Mouse (Mus musculus): ENCODE measurements around the gene Polr1e. TPM values are rescaled to one million over a fixed set of nuclear protein-coding genes. Genes with fewer than 3 reads are reported as not detected.

The Polr1e gene
- 25.1 to 32.3 TPM (median 28.2 TPM) in 4 replicates for total RNA-seq (2023)

DNA sequence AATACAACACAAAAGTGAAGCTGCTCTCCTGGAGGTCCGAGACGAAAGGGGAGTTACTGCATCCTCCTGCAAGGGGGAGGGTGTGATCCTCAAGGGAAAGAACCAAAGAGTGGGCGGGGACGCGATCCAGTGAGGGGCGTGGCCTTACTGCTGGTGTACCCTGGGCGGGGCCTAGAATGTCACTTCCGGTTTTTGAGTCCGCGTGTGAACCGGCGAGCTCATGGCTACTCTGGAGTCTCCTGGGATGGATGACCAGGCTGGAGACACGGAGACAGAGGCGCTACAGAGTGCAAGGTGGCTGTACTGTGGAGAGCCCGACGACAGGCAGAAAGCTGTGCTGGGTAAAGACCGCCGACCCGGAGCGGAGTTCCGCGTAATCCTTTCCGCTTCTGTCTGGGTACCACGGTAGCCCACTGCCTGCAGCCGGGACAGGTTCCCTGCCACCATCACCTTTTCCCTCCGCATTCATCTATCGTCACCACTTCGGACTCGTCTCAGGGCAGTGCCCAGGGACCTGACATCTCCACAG, at the start of gene Polr1e:
Gene Polr1e, plus strand, starts transcription at position 132 of the 529 bp plus-strand sequence.

GRCm38 (mm10) chr4:44981280-44981973, 37.0 kb upstream of the Polr1e start, which contains the start of gene Grhpr:
Gene Grhpr (plus strand): TSS chr4:44981395.

DNA sequence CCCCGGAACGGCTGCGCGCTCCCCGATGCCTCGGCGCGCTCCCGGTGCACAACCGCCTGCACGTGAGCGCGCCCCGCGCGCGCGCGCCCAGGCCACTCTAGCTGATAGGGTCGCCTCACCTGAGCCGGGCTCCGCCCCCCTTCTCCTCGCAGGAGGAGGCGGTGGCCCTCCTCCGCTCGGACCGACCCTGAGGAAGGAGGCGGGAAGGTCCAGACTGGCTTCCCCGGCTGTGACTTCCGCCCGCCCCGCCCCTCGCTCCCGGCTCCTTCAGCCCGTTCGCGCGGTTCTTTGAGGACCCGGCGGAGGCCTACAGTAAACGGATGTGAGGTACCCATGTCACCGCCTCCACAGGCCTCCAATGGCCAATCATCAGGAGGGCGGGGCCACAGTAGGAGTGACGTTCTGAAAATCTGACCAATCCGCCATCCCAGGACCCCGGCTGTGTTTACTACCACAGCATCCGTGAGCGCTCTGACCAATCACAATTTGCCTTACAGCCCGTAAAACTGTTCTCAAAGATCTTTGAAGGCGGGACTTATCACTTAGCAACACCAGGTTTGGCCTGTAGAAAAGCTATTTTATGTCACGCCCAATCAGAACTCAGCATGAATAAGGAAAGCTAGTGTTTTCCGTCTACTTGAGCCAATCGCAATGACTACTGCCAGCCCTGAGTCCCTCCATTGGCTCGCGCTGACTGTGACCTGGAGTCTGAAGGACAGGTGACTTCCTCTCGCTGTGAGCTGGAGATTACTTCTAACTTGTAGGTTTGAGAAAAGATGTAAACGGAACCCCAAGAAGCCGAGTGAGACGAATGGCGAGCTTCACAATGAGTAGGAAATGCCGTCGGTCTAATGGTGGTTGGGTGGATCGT, 6.0 kb upstream of the Polr1e start, which contains the start of gene Zbtb5:
Gene Zbtb5, minus strand, starts transcription at position 308 of the 871 bp plus-strand sequence.

GRCm38 (mm10) chr4:45084021-45084894, 65.9 kb downstream of the Polr1e start, which contains the start of gene Fbxo10:
Gene Fbxo10 (minus strand): TSS chr4:45084604.

Other genes starting within 250 kb of the Polr1e start
- 22.6 to 24.8 TPM (median 24.0 TPM) in 4 replicates for gene Grhpr, start 37.2 kb upstream of the Polr1e start, total RNA-seq (2023)
- gene Zbtb5, start 6.2 kb upstream of the Polr1e start, total RNA-seq (2023): 14.3 to 17.2 TPM (median 15.0 TPM) in 4 replicates
- gene Fbxo10, start 66.0 kb downstream of the Polr1e start, total RNA-seq (2023): 1.9 to 2.5 TPM (median 2.2 TPM) in 4 replicates
- gene Tomm5, start 89.5 kb downstream of the Polr1e start, total RNA-seq (2023): 35.9 to 49.6 TPM (median 41.3 TPM) in 4 replicates
- gene Frmpd1, start 166.3 kb downstream of the Polr1e start, total RNA-seq (2023): not detected in 4 replicates

Measured in B cell, adult 62 days (primary cell).